Comparison of ENCODE assay signal across 8 mouse cellular contexts in genomic region chrX:94122709-94123058, GRCm38 (mm10). TPM values are rescaled to one million over a fixed set of nuclear protein-coding genes. Genes with fewer than 3 reads are reported as not detected.
DNase-seq lines count a peak whose midpoint lies in the region; ATAC-seq and TF ChIP-seq lines count a peak whose summit lies in the region.

No protein-coding gene starts in this region.

- H3K4me2 ChIP-seq in kidney, embryonic 15.5 days: peak overlapping the region; percentile 63
- peak overlapping the region; percentile 45 for H3K4me2 ChIP-seq in forebrain, embryonic 15.5 days (replicated peaks)
- H3K4me2 ChIP-seq in liver, embryonic 16.5 days (ENCODE audit: low read depth, low read length): peak overlapping the region; percentile 76

- peak overlapping the region; percentile 80 for H3K9ac ChIP-seq in kidney, embryonic 15.5 days
- H3K9ac ChIP-seq in forebrain, embryonic 15.5 days (replicated peaks): peak overlapping the region; percentile 85
- H3K9ac ChIP-seq in liver, embryonic 16.5 days (ENCODE audit: low read depth, low read length): peak overlapping the region; percentile 87

- POLR2A ChIA-PET in Patski (lab: Charles Lee): interaction anchor here (1.5 kb wide), 1 partner anchor 55 kb away, joined by 3 read pairs; no protein-coding TSS in a partner anchor

- intact Hi-C loops in left cerebral cortex, postnatal 4 days (cut with DNase I): no loop called here

- WGBS in kidney, embryonic 15.5 days: 27% methylated on average over 47 of the region's 53 CpGs
- 25% methylated on average over 37 of the region's 53 CpGs for WGBS in forebrain, embryonic 15.5 days
- 19% methylated on average over 52 of the region's 53 CpGs for WGBS in liver, embryonic 16.5 days (ENCODE audit: insufficient replicate concordance)

- peaks cover 4% of the 10 kb centered on the region; the same call in 1 of the 2 replicates for H3K4me1 ChIP-seq in kidney, embryonic 15.5 days
- peaks cover 10% of the 10 kb centered on the region for H3K4me1 ChIP-seq in forebrain, embryonic 15.5 days
- H3K4me1 ChIP-seq in liver, embryonic 16.5 days (ENCODE audit: control insufficient read depth, low read depth, low read length): peaks cover 8% of the 10 kb centered on the region

- no peaks in the 10 kb centered on the region for H3K9me3 ChIP-seq in kidney, embryonic 15.5 days (replicated peaks)
- H3K9me3 ChIP-seq in forebrain, embryonic 15.5 days: no peaks in the 10 kb centered on the region
- H3K9me3 ChIP-seq in liver, embryonic 16.5 days (replicated peaks; ENCODE audit: control insufficient read depth, low read length): no peaks in the 10 kb centered on the region; the same call in 1 of the 2 replicates

- CTCF ChIA-PET in Patski (lab: Charles Lee): interaction anchor here (1.4 kb wide), 1 partner anchor 80 kb away, joined by 3 read pairs; no protein-coding TSS in a partner anchor

- TF ChIP-seq CTCF in Patski (IDR thresholded peaks at IDR 0.05): no peak

- ATAC-seq in kidney, embryonic 15.5 days (replicated peaks; ENCODE audit: low FRiP score): no peak; the same call in 1 of the 2 replicates
- ATAC-seq in Patski: peak; percentile 23
- peak; percentile 76 for ATAC-seq in forebrain, embryonic 15.5 days (replicated peaks)
- peak; percentile 61 for ATAC-seq in liver, embryonic 16.5 days (ENCODE audit: low read depth)

- peaks cover 52% of the 10 kb centered on the region for H3K27me3 ChIP-seq in kidney, embryonic 15.5 days
- H3K27me3 ChIP-seq in Patski: no peaks in the 10 kb centered on the region
- H3K27me3 ChIP-seq in forebrain, embryonic 15.5 days: peaks cover 9% of the 10 kb centered on the region
- no peaks in the 10 kb centered on the region; the same call in 1 of the 2 replicates for H3K27me3 ChIP-seq in liver, embryonic 16.5 days (ENCODE audit: control insufficient read depth, insufficient read depth, low read depth, low read length)

- peak overlapping the region; percentile 62 for H3K4me3 ChIP-seq in kidney, embryonic 15.5 days (replicated peaks)
- peak overlapping the region; percentile 65 for H3K4me3 ChIP-seq in forebrain, embryonic 15.5 days
- peak overlapping the region; percentile 74 for H3K4me3 ChIP-seq in liver, embryonic 16.5 days (ENCODE audit: low read depth, low read length)

- no peak for DNase-seq in kidney, adult 9 months
- no peak for DNase-seq in Patski (ENCODE audit: low read depth, low spot score)
- DNase-seq in ovary, postnatal 14 days (ENCODE audit: low spot score): no peak
- no peak for DNase-seq in left cerebral cortex, postnatal 4 days
- DNase-seq in T-cell, adult 2 months (ENCODE audit: low spot score): no peak

- peak overlapping the region; percentile 99 for H3K27ac ChIP-seq in kidney, embryonic 15.5 days
- peak overlapping the region; percentile 100 for H3K27ac ChIP-seq in forebrain, embryonic 15.5 days (replicated peaks)
- H3K27ac ChIP-seq in liver, embryonic 16.5 days (ENCODE audit: low read length): peak overlapping the region; percentile 98

- in situ Hi-C loops in Patski (cut with MboI; ENCODE audit: low pct_unique_long_range_greater_than_20kb): no loop called here

- no peaks in the 10 kb centered on the region for H3K36me3 ChIP-seq in kidney, embryonic 15.5 days
- H3K36me3 ChIP-seq in forebrain, embryonic 15.5 days: no peaks in the 10 kb centered on the region
- no peaks in the 10 kb centered on the region for H3K36me3 ChIP-seq in liver, embryonic 16.5 days (ENCODE audit: control insufficient read depth, insufficient read depth)

RNA-seq across cellular contexts. Expression of gene Zfx, which starts 0.8 kb away (rescaled TPM):
- 30.0 and 32.4 TPM in 2 replicates for polyA plus RNA-seq in kidney, embryonic 15.5 days (2015; fragmentation: Nextera tagmentation; extraction: Ambion mirVana)
- 22.4 TPM for polyA plus RNA-seq in Patski (2021)
- 27.9 and 28.3 TPM in 2 replicates for polyA plus RNA-seq in forebrain, embryonic 15.5 days (2015; fragmentation: Nextera tagmentation; extraction: Ambion mirVana)
- polyA plus RNA-seq in liver, embryonic 16.5 days (2015; fragmentation: Nextera tagmentation; extraction: Ambion mirVana): 12.7 TPM in 2 replicates
- total RNA-seq in left cerebral cortex, postnatal 4 days (2021): 10 to 100 TPM; 27.3 to 31.9 TPM
